ENCODE assay signal across 10 mouse cellular contexts in the genomic region with DNA sequence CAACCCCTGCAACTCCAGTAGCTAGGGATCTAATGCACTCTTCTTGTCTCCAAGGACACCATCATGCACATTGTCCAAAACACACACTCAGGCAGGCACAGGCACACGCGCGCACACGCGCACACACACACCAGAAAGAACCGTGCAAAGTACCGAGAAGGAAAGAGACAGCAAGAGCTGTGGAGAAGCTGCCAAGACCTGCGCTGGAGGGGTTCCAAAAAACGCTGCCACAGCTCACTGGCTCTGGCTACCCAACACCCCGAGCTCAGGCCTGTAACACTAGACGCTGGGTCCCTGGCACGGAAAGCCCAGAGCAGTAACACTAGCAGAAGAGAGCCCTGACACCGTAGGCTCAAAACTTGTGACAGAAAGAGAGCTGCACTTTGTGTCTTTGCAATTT. TPM values are rescaled to one million over a fixed set of nuclear protein-coding genes. Genes with fewer than 3 reads are reported as not detected.
DNase-seq lines count a peak whose midpoint lies in the region; ATAC-seq and TF ChIP-seq lines count a peak whose summit lies in the region.
"Had no signal": no experiment of that assay in that cellular context is flagged by ENCODE, and none has a peak within 500 bp of the region (broad histone marks: within the 10 kb centered on the region; RNA-seq: fewer than 3 reads in every experiment).

No protein-coding gene starts in this region.

- no peak overlapping the region for H3K4me3 ChIP-seq in liver, adult 2 months (ENCODE audit: insufficient read depth, low read depth, low read length)
- H3K4me3 ChIP-seq in liver, embryonic 12.5 days = no peak overlapping the region
- H3K4me3 ChIP-seq in layer of hippocampus, adult 2 months = no peak overlapping the region
- H3K4me3 ChIP-seq in intestine, embryonic 15.5 days (replicated peaks) = no peak overlapping the region
- H3K4me3 ChIP-seq: liver, embryonic 13.5 days had no signal

- no peak for TF ChIP-seq POLR2A in liver, adult 2 months (IDR thresholded peaks at IDR 0.05; ENCODE audit: extremely low read depth, insufficient read depth, low read length)

- ATAC-seq in liver, embryonic 12.5 days = no peak
- no peak for ATAC-seq in intestine, embryonic 15.5 days

- H3K9ac ChIP-seq in liver, adult 2 months (ENCODE audit: low read depth, low read length) = no peak overlapping the region
- no peak overlapping the region for H3K9ac ChIP-seq in liver, embryonic 12.5 days
- no peak overlapping the region for H3K9ac ChIP-seq in intestine, embryonic 15.5 days
- H3K9ac ChIP-seq: liver, embryonic 13.5 days had no signal

- DNase-seq in liver, adult 2 months (ENCODE audit: extremely low read depth, low read depth, low spot score) = peak; percentile 84
- peak; percentile 69 to 72 for DNase-seq in cerebellum, adult 18-20 months
- DNase-seq in heart, adult 9 months (ENCODE audit: low spot score in 2 of 2) = peak; percentile 51 to 75
- DNase-seq in layer of hippocampus, adult 2 months (ENCODE audit: low spot score in 2 of 2) = peak in 1 of 2 experiments; percentile 25
- DNase-seq in right cerebral cortex, postnatal 25 days = peak; percentile 42
- DNase-seq in thymus, postnatal 14 days = no peak
- DNase-seq: liver, embryonic 13.5 days had no signal

- 39% methylated on average over 13 of the region's 13 CpGs for WGBS in liver, adult 2 months
- 85% methylated on average over 13 of the region's 13 CpGs for WGBS in liver, embryonic 12.5 days (ENCODE audit: insufficient replicate concordance)
- WGBS in intestine, embryonic 15.5 days = 91% methylated on average over 13 of the region's 13 CpGs

- H3K36me3 ChIP-seq in liver, adult 2 months (ENCODE audit: control insufficient read depth, insufficient read depth, low read length) = peaks cover 37% of the 10 kb centered on the region
- peaks cover 99% of the 10 kb centered on the region for H3K36me3 ChIP-seq in liver, embryonic 12.5 days
- H3K36me3 ChIP-seq in intestine, embryonic 15.5 days = peaks cover 29% of the 10 kb centered on the region; the same call in 1 of the 2 replicates

- no peak overlapping the region for H3K27ac ChIP-seq in liver, adult 2 months (replicated peaks; ENCODE audit: insufficient read depth, low read depth, low read length)
- no peak overlapping the region for H3K27ac ChIP-seq in liver, embryonic 12.5 days
- 0 out of 2 replicates have a peak overlapping the region, but pooled peaks have one; percentile 1 for H3K27ac ChIP-seq in layer of hippocampus, adult 2 months
- H3K27ac ChIP-seq in intestine, embryonic 15.5 days = no peak overlapping the region
- H3K27ac ChIP-seq: liver, embryonic 13.5 days had no signal

- H3K9me3 ChIP-seq in liver, embryonic 12.5 days (replicated peaks) = no peaks in the 10 kb centered on the region
- H3K9me3 ChIP-seq in intestine, embryonic 15.5 days = no peaks in the 10 kb centered on the region
- H3K9me3 ChIP-seq: G1E; liver, embryonic 13.5 days had no signal

- H3K79me2 ChIP-seq in liver, adult 2 months (ENCODE audit: control insufficient read depth, insufficient read depth, low read length) = peaks cover 4% of the 10 kb centered on the region; the same call in 1 of the 2 replicates

- no peaks in the 10 kb centered on the region for H3K27me3 ChIP-seq in liver, adult 2 months (ENCODE audit: control insufficient read depth, insufficient read depth, low read length)
- no peaks in the 10 kb centered on the region for H3K27me3 ChIP-seq in liver, embryonic 12.5 days (replicated peaks)
- no peaks in the 10 kb centered on the region for H3K27me3 ChIP-seq in intestine, embryonic 15.5 days (replicated peaks)
- H3K27me3 ChIP-seq: liver, embryonic 13.5 days had no signal

- H3K4me1 ChIP-seq in liver, adult 2 months (ENCODE audit: control insufficient read depth, insufficient read depth, low read length) = peaks cover 2% of the 10 kb centered on the region; the same call in 1 of the 2 replicates
- no peaks in the 10 kb centered on the region; the same call in 1 of the 2 replicates for H3K4me1 ChIP-seq in liver, embryonic 12.5 days
- H3K4me1 ChIP-seq in intestine, embryonic 15.5 days (replicated peaks) = no peaks in the 10 kb centered on the region

- no peak overlapping the region for H3K4me2 ChIP-seq in liver, embryonic 12.5 days
- H3K4me2 ChIP-seq in intestine, embryonic 15.5 days (replicated peaks) = no peak overlapping the region
- H3K4me2 ChIP-seq: liver, embryonic 13.5 days had no signal

- no peak for TF ChIP-seq CTCF in liver, adult 2 months (IDR thresholded peaks at IDR 0.05; ENCODE audit: low read depth, low read length)
- no peak for TF ChIP-seq CTCF in layer of hippocampus, adult 2 months (conservative IDR thresholded peaks at IDR 0.05)

RNA-seq across cellular contexts. Expression of a gene that starts 18.1 kb away (rescaled TPM):
- 9.3 and 14.3 TPM in 2 replicates for total RNA-seq in liver, adult 2 months (2014; rRNA removed)
- 7.8 and 9.7 TPM in 2 replicates for polyA plus RNA-seq in liver, adult 2 months (2012; rRNA removed)
- polyA plus RNA-seq in liver, embryonic 12.5 days (2016; fragmentation: Nextera tagmentation; extraction: Ambion mirVana) = 12.5 and 13.0 TPM in 2 replicates
- total RNA-seq in layer of hippocampus, adult 2 months (2021) = 10 to 100 TPM; 27.9 to 28.9 TPM
- 14.2 and 18.3 TPM in 2 replicates for polyA plus RNA-seq in intestine, embryonic 15.5 days (2015; fragmentation: Nextera tagmentation; extraction: Ambion mirVana)

RNA-seq across cellular contexts. Expression of a gene that starts 27.7 kb away (rescaled TPM):
- 303 and 359 TPM in 2 replicates for total RNA-seq in liver, adult 2 months (2014; rRNA removed)
- 165 and 187 TPM in 2 replicates for polyA plus RNA-seq in liver, adult 2 months (2012; rRNA removed)
- polyA plus RNA-seq in liver, embryonic 12.5 days (2016; fragmentation: Nextera tagmentation; extraction: Ambion mirVana) = 246 and 250 TPM in 2 replicates
- 10 to 100 TPM; 90.4 to 92.5 TPM for total RNA-seq in layer of hippocampus, adult 2 months (2021)
- 193 and 208 TPM in 2 replicates for polyA plus RNA-seq in intestine, embryonic 15.5 days (2015; fragmentation: Nextera tagmentation; extraction: Ambion mirVana)

RNA-seq across cellular contexts. Expression of a gene that starts 27.9 kb away (rescaled TPM):
- 22.8 and 30.3 TPM in 2 replicates for total RNA-seq in liver, adult 2 months (2014; rRNA removed)
- 5.3 and 6.4 TPM in 2 replicates for polyA plus RNA-seq in liver, adult 2 months (2012; rRNA removed)
- polyA plus RNA-seq in liver, embryonic 12.5 days (2016; fragmentation: Nextera tagmentation; extraction: Ambion mirVana) = 49.0 and 49.2 TPM in 2 replicates
- total RNA-seq in layer of hippocampus, adult 2 months (2021) = 10 to 100 TPM; 15.7 to 17.8 TPM
- 27.4 and 30.7 TPM in 2 replicates for polyA plus RNA-seq in intestine, embryonic 15.5 days (2015; fragmentation: Nextera tagmentation; extraction: Ambion mirVana)

RNA-seq across cellular contexts. Expression of a gene that starts 51.1 kb away (rescaled TPM):
- 43.4 and 43.5 TPM in 2 replicates for total RNA-seq in liver, adult 2 months (2014; rRNA removed)
- 18.4 and 23.1 TPM in 2 replicates for polyA plus RNA-seq in liver, adult 2 months (2012; rRNA removed)
- 58.9 and 61.9 TPM in 2 replicates for polyA plus RNA-seq in liver, embryonic 12.5 days (2016; fragmentation: Nextera tagmentation; extraction: Ambion mirVana)
- 100 to 1,000 TPM; 104 to 111 TPM for total RNA-seq in layer of hippocampus, adult 2 months (2021)
- 79.6 and 84.8 TPM in 2 replicates for polyA plus RNA-seq in intestine, embryonic 15.5 days (2015; fragmentation: Nextera tagmentation; extraction: Ambion mirVana)
